Mouse (Mus musculus): ENCODE measurements around the gene St8sia6. TPM values are rescaled to one million over a fixed set of nuclear protein-coding genes. Genes with fewer than 3 reads are reported as not detected.

Gene St8sia6
- polyA plus RNA-seq, 1 experiment from 2014 or later = 0.36 TPM

- WGBS = 84% methylated on average over 1 of the region's 1 CpGs
- Histone ChIP-seq H3K27me3 (no peaks in the 10 kb centered on the region), H3K4me1 (no peaks in the 10 kb centered on the region), H3K9me3 (replicated peaks) (no peaks in the 10 kb centered on the region), H3K4me3 (no peak overlapping the region), H3K4me2 (replicated peaks) (no peak overlapping the region), H3K9ac (no peak overlapping the region), H3K27ac (no peak overlapping the region), H3K36me3 (no peaks in the 10 kb centered on the region)
- ATAC-seq (ENCODE audit: low FRiP score) = no peak
Measured at GRCm38 (mm10) chr2:13751691-13752090, 42.2 kb downstream of the St8sia6 start.

GRCm38 (mm10) chr2:13750777-13751176 lies 43.1 kb downstream of the St8sia6 start:
- Histone ChIP-seq H3K36me3 (no peaks in the 10 kb centered on the region), H3K9ac (no peak overlapping the region), H3K27ac (no peak overlapping the region), H3K9me3 (replicated peaks) (no peaks in the 10 kb centered on the region), H3K27me3 (no peaks in the 10 kb centered on the region), H3K4me1 (no peaks in the 10 kb centered on the region), H3K4me2 (replicated peaks) (no peak overlapping the region), H3K4me3 (no peak overlapping the region)
- no peak for ATAC-seq (ENCODE audit: low FRiP score)
- WGBS = 77% methylated on average over 1 of the region's 1 CpGs

GRCm38 (mm10) chr2:13750089-13750488 lies 43.8 kb downstream of the St8sia6 start:
- no peak for ATAC-seq (ENCODE audit: low FRiP score)

GRCm38 (mm10) chr2:13749176-13749575 lies 44.7 kb downstream of the St8sia6 start:
- no peaks in the 10 kb centered on the region for H3K36me3 ChIP-seq
- no peak overlapping the region for H3K27ac ChIP-seq
- H3K4me3 ChIP-seq = no peak overlapping the region
- ATAC-seq (ENCODE audit: low FRiP score) = no peak
- no peak overlapping the region for H3K9ac ChIP-seq
- WGBS = 84% methylated on average over 1 of the region's 1 CpGs
- no peaks in the 10 kb centered on the region for H3K27me3 ChIP-seq
- no peaks in the 10 kb centered on the region for H3K9me3 ChIP-seq (replicated peaks)
- H3K4me2 ChIP-seq (replicated peaks) = no peak overlapping the region
- no peaks in the 10 kb centered on the region for H3K4me1 ChIP-seq

More at GRCm38 (mm10) chr2:13750089-13750488, 43.8 kb downstream of the St8sia6 start:
- no peaks in the 10 kb centered on the region for H3K27me3 ChIP-seq
- WGBS = 53% methylated on average over 1 of the region's 1 CpGs
- no peaks in the 10 kb centered on the region for H3K9me3 ChIP-seq (replicated peaks)
- no peak overlapping the region for H3K9ac ChIP-seq
- H3K4me1 ChIP-seq = no peaks in the 10 kb centered on the region
- H3K36me3 ChIP-seq = no peaks in the 10 kb centered on the region
- no peak overlapping the region for H3K4me3 ChIP-seq
- no peak overlapping the region for H3K4me2 ChIP-seq (replicated peaks)
- H3K27ac ChIP-seq = no peak overlapping the region

GRCm38 (mm10) chr2:13747576-13747975 lies 46.3 kb downstream of the St8sia6 start:
- no peak overlapping the region for H3K9ac ChIP-seq
- H3K27me3 ChIP-seq = no peaks in the 10 kb centered on the region
- H3K4me3 ChIP-seq = no peak overlapping the region
- no peaks in the 10 kb centered on the region for H3K9me3 ChIP-seq (replicated peaks)
- no peaks in the 10 kb centered on the region for H3K4me1 ChIP-seq
- no peak overlapping the region for H3K27ac ChIP-seq
- no peak overlapping the region for H3K4me2 ChIP-seq (replicated peaks)
- no peak for ATAC-seq (ENCODE audit: low FRiP score)
- 97% methylated on average over 1 of the region's 1 CpGs for WGBS
- H3K36me3 ChIP-seq = no peaks in the 10 kb centered on the region

GRCm38 (mm10) chr2:13746023-13746422 lies 47.8 kb downstream of the St8sia6 start:
- no peak overlapping the region for H3K9ac ChIP-seq
- no peak overlapping the region for H3K27ac ChIP-seq
- no peaks in the 10 kb centered on the region for H3K36me3 ChIP-seq
- no peak for ATAC-seq (ENCODE audit: low FRiP score)
- H3K4me3 ChIP-seq = no peak overlapping the region
- no peaks in the 10 kb centered on the region for H3K4me1 ChIP-seq
- no peak overlapping the region for H3K4me2 ChIP-seq (replicated peaks)
- 86% methylated on average over 1 of the region's 1 CpGs for WGBS
- no peaks in the 10 kb centered on the region for H3K9me3 ChIP-seq (replicated peaks)
- H3K27me3 ChIP-seq = no peaks in the 10 kb centered on the region

- no peak overlapping the region for H3K4me3 ChIP-seq
- no peak for ATAC-seq (ENCODE audit: low FRiP score)
- WGBS = 78% methylated on average over 7 of the region's 7 CpGs
- H3K27ac ChIP-seq = no peak overlapping the region
- no peaks in the 10 kb centered on the region for H3K4me1 ChIP-seq
- no peaks in the 10 kb centered on the region for H3K36me3 ChIP-seq
- H3K4me2 ChIP-seq (replicated peaks) = no peak overlapping the region
- H3K27me3 ChIP-seq = no peaks in the 10 kb centered on the region
- no peaks in the 10 kb centered on the region for H3K9me3 ChIP-seq (replicated peaks)
- no peak overlapping the region for H3K9ac ChIP-seq
Measured at GRCm38 (mm10) chr2:13738704-13739103, 55.2 kb downstream of the St8sia6 start.

GRCm38 (mm10) chr2:13727901-13728300 lies 66.0 kb downstream of the St8sia6 start:
- H3K4me1 ChIP-seq = no peaks in the 10 kb centered on the region
- H3K27ac ChIP-seq = no peak overlapping the region
- 69% methylated on average over 2 of the region's 2 CpGs for WGBS
- no peaks in the 10 kb centered on the region for H3K9me3 ChIP-seq (replicated peaks)
- H3K36me3 ChIP-seq = no peaks in the 10 kb centered on the region
- no peak overlapping the region for H3K9ac ChIP-seq
- no peak overlapping the region for H3K4me3 ChIP-seq
- ATAC-seq (ENCODE audit: low FRiP score) = no peak
- H3K27me3 ChIP-seq = no peaks in the 10 kb centered on the region
- no peak overlapping the region for H3K4me2 ChIP-seq (replicated peaks)

GRCm38 (mm10) chr2:13725592-13725991 lies 68.3 kb downstream of the St8sia6 start:
- H3K27me3 ChIP-seq = no peaks in the 10 kb centered on the region
- no peaks in the 10 kb centered on the region for H3K36me3 ChIP-seq
- no peak overlapping the region for H3K9ac ChIP-seq
- no peaks in the 10 kb centered on the region for H3K9me3 ChIP-seq (replicated peaks)
- no peak overlapping the region for H3K27ac ChIP-seq
- no peak overlapping the region for H3K4me3 ChIP-seq
- no peak for ATAC-seq (ENCODE audit: low FRiP score)
- H3K4me1 ChIP-seq = no peaks in the 10 kb centered on the region
- 74% methylated on average over 3 of the region's 3 CpGs for WGBS
- H3K4me2 ChIP-seq (replicated peaks) = no peak overlapping the region

- H3K4me3 ChIP-seq = no peak overlapping the region
- H3K4me2 ChIP-seq (replicated peaks) = no peak overlapping the region
- ATAC-seq (ENCODE audit: low FRiP score) = no peak
- 74% methylated on average over 4 of the region's 4 CpGs for WGBS
- no peaks in the 10 kb centered on the region for H3K9me3 ChIP-seq (replicated peaks)
- no peaks in the 10 kb centered on the region for H3K36me3 ChIP-seq
- no peaks in the 10 kb centered on the region for H3K4me1 ChIP-seq
- H3K9ac ChIP-seq = no peak overlapping the region
- no peaks in the 10 kb centered on the region for H3K27me3 ChIP-seq
- H3K27ac ChIP-seq = no peak overlapping the region
Measured at GRCm38 (mm10) chr2:13722241-13722640, 71.6 kb downstream of the St8sia6 start.

GRCm38 (mm10) chr2:13718628-13719185 lies 75.2 kb downstream of the St8sia6 start:
- no peak overlapping the region for H3K27ac ChIP-seq
- 82% methylated on average over 6 of the region's 6 CpGs for WGBS
- no peaks in the 10 kb centered on the region for H3K4me1 ChIP-seq
- H3K4me2 ChIP-seq (replicated peaks) = no peak overlapping the region
- H3K4me3 ChIP-seq = no peak overlapping the region
- H3K27me3 ChIP-seq = no peaks in the 10 kb centered on the region
- no peaks in the 10 kb centered on the region for H3K36me3 ChIP-seq
- no peak overlapping the region for H3K9ac ChIP-seq
- ATAC-seq (ENCODE audit: low FRiP score) = no peak
- H3K9me3 ChIP-seq (replicated peaks) = no peaks in the 10 kb centered on the region

- Histone ChIP-seq H3K27me3 (no peaks in the 10 kb centered on the region), H3K4me3 (no peak overlapping the region), H3K9me3 (replicated peaks) (no peaks in the 10 kb centered on the region), H3K27ac (no peak overlapping the region), H3K9ac (no peak overlapping the region), H3K4me1 (no peaks in the 10 kb centered on the region), H3K4me2 (replicated peaks) (no peak overlapping the region), H3K36me3 (no peaks in the 10 kb centered on the region)
- WGBS = 72% methylated on average over 1 of the region's 1 CpGs
- ATAC-seq (ENCODE audit: low FRiP score) = no peak
Measured at GRCm38 (mm10) chr2:13708785-13709184, 85.1 kb downstream of the St8sia6 start.

- Histone ChIP-seq H3K36me3 (no peaks in the 10 kb centered on the region), H3K4me3 (no peak overlapping the region), H3K9ac (no peak overlapping the region), H3K4me2 (replicated peaks) (no peak overlapping the region), H3K27me3 (no peaks in the 10 kb centered on the region), H3K9me3 (replicated peaks) (no peaks in the 10 kb centered on the region), H3K4me1 (no peaks in the 10 kb centered on the region), H3K27ac (no peak overlapping the region)
- no peak for ATAC-seq (ENCODE audit: low FRiP score)
Measured at GRCm38 (mm10) chr2:13697514-13697913, 96.3 kb downstream of the St8sia6 start.
